Mouse (Mus musculus) gastrocnemius, adult 18-20 months (tissue): ENCODE results near the gene Zik1. TPM values are rescaled to one million over a fixed set of nuclear protein-coding genes. Genes with fewer than 3 reads are reported as not detected.

Experiments
- DNase-seq: peaks from one replicate; pipeline ENCODE4 v3.0.0; 2021; ENCODE audit warnings: low spot score
- long read RNA-seq, 2 experiments: library from polyadenylated mRNA; stranded (forward); transcript quantifications; one replicate each; pipeline ENCODE4 v2.0.0; 2021
- total RNA-seq, 2 experiments: library from RNA; stranded (reverse); gene quantifications; 2 replicates each; pipeline ENCODE4 v1.2.3; 2021

The Zik1 gene
- 1 to 10 TPM; 1.1 to 1.3 TPM for total RNA-seq
- long read RNA-seq, experiment 1: 0 reads
- long read RNA-seq, experiment 2, full-length matches to known transcripts: 1 of 1 reads
- long read RNA-seq, experiment 2, partial matches to known transcripts: 0 of 1 reads
- long read RNA-seq, experiment 2, other reads (novel, unspliced or antisense): 0 of 1 reads

DNA sequence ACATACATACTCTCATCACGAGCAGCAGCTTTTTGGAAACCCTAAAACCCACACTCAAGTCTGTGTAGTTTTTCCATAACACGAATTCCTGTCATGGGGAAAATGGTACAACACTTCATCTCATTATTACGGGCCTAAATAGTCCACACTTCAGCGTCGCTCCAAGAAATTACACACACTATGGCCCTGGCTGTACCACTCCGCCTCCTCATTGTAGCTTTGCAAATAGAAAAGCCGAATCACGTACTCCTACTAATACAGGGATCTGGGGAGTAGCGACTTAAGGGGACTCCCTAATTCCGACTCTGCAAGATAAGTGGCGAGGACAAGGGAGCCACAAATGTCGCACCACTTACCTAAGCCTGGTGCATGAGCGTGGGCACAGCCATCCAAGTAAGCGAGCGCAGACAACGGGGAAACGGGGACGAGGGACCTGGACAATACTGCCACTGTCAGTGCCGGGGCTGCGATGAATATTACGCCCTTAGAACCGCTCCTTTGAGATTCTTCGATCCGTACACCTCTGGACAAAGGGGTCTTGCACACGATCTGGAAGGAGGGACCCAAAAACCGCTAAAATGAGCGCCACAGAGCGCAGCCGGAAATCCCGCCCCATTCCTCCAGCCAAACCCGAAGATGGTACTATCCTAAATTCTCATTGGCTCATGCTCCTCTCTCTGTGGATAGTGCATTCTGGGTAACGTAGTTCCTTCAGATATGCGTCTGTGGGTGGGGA is at the start of gene Zik1:
Gene Zik1 (minus strand): TSS at position 609 of the 736 bp plus-strand sequence.
- peak; percentile 51 for DNase-seq

- DNase-seq: no peak
Measured at GRCm38 (mm10) chr7:10495578-10495977, 384 bp upstream of the Zik1 start.

DNA sequence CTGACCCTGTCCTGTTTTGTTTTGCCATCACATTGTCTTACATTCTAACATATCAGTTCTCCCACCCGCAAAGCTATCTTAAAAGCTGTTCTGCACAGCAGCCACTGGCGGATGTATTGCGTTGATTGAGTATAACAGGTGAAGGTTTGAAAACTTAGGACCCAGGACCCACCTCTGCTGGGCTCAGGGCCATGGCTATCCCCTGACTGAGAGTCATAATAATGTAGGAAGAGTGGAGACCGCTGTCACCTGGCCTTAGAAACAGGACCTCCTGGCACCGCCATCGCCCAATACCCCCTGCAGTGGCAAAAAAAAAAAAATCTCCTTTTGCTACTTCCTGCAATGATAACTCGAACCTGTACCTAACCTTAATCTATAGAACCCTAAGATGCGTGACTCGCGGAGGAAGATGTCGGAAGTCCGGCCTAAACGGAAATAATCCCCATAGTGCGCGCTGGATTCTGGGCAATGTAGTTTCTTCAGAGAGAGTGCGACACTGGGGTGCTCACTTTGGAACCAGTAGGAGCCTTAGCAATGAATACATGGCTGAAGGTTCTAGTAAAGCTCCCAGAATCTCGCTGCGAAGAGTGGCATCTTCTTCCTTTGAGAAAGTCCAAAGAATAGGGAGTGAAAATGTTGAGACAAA is 14.5 kb downstream of the Zik1 start:
- DNase-seq: no peak

GRCm38 (mm10) chr7:10479813-10480212 is 15.4 kb downstream of the Zik1 start:
- no peak for DNase-seq

DNA sequence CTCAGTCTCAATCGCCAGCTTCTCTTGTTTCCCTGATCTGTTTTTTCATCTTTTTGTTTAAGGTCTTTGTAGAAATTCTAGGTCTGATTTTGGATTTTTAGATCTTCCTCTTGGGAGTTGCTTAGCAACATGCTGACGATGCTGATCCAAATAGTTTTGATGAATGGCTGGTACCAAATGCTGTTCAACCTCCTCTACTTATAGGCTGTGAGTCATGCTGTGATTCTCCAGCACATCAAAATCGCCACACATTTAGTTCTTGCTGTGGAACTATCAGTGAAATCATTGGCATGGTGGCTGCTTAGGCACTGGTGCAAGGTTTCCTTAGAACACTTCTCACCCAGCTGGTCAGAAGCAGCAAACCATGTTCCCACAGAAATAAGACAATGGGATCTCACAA is 37.0 kb downstream of the Zik1 start:
- no peak for DNase-seq

DNA sequence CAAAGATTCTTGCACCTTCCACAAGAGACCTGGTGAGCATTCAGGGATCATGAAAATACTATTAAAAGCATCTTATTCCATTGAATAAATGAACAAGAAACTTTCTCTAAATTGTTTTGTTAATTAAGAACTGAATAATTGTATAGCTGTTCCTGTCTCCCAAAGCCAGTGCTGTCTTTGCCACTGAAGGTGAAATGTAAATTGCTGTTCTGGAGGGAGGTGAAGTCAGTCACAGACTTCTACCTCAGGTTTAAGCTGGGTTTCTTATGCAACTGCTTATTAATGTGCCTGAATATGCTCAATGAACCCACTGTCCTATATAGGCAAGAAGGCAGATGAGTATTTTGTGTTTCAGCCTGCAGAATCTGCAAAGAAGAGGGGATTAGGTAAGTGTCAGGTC is 52.2 kb downstream of the Zik1 start, which contains the start of gene Vmn1r67:
Gene Vmn1r67 (plus strand): TSS at position 301 of the 400 bp plus-strand sequence.
- no peak for DNase-seq

Other genes with a start within 250 kb of the Zik1 start
- gene Vmn1r66, start 217.4 kb downstream of the Zik1 start, total RNA-seq: not detected
- gene Vmn1r67, start 52.1 kb downstream of the Zik1 start, total RNA-seq: not detected
- gene Vmn1r68, start 63.1 kb upstream of the Zik1 start, total RNA-seq: not detected
- not detected for gene Vmn1r69, start 118.3 kb upstream of the Zik1 start, total RNA-seq
- gene Vmn1r70, start 136.1 kb upstream of the Zik1 start, total RNA-seq: not detected
- not detected for gene Nlrp4b, start 192.4 kb upstream of the Zik1 start, total RNA-seq